30 mouse cellular contexts compared by ENCODE assay signal in the genomic region with DNA sequence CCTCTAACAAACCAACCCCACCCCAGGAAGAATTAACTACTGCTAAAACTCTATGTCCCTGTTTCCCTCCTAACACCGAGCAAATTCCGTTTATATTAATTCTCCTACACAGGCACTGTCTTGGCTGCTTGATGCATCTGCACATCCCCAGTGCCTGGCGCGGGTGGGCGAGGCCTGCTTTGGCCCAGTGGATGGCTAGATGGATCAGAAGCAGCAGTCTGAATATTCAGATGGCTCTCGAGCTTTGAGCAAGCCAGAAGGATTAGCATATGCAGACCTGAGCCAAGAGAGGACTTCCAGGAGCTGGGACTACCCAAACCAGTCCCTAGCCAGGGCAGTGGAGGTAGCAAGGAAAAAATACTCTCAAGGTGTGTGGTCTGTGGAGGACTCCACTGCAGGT. TPM values are rescaled to one million over a fixed set of nuclear protein-coding genes. Genes with fewer than 3 reads are reported as not detected.
A peak's percentile ranks its signal among the peaks of the same experiment; 100 is the strongest.
DNase-seq lines count a peak whose midpoint lies in the region; ATAC-seq and TF ChIP-seq lines count a peak whose summit lies in the region.
"Had no signal": no experiment of that assay in that cellular context is flagged by ENCODE, and none has a peak within 500 bp of the region (broad histone marks: within the 10 kb centered on the region; RNA-seq: fewer than 3 reads in every experiment).

No protein-coding gene starts in this region.

- H3K4me3 ChIP-seq in hindbrain, embryonic 10.5 days = no peak overlapping the region
- H3K4me3 ChIP-seq in hindbrain, postnatal 0 days (ENCODE audit: low read length) = no peak overlapping the region
- H3K4me3 ChIP-seq: erythroblast, embryonic 14.5 days; forebrain, embryonic 13.5 days; gastrocnemius, adult 2 months; heart, adult 2 months; heart, embryonic 12.5 days; kidney, embryonic 15.5 days; limb, embryonic 12.5 days; liver, embryonic 15.5 days; neural tube, embryonic 12.5 days had no signal

- intact Hi-C loops in left cerebral cortex, postnatal 36 days (cut with DNase I) = loop anchor here (1.0 to 5.0 kb wide), 2 partner anchors 45 to 67 kb away; no protein-coding TSS in a partner anchor
- intact Hi-C loops in left cerebral cortex, postnatal 4 days (cut with DNase I) = loop anchor here (10.0 kb wide), 1 partner anchor 74 kb away; no protein-coding TSS in a partner anchor

- H3K4me2 ChIP-seq in hindbrain, postnatal 0 days (ENCODE audit: low read depth, low read length) = no peak overlapping the region
- H3K4me2 ChIP-seq: forebrain, embryonic 13.5 days; heart, embryonic 12.5 days; hindbrain, embryonic 14.5 days; kidney, embryonic 15.5 days; limb, embryonic 12.5 days; liver, embryonic 15.5 days; lung, embryonic 14.5 days; neural tube, embryonic 12.5 days had no signal

- 36% methylated on average over 6 of the region's 6 CpGs for WGBS in hindbrain, embryonic 10.5 days
- WGBS in hindbrain, postnatal 0 days = 39% methylated on average over 6 of the region's 6 CpGs

- H3K36me3 ChIP-seq in hindbrain, embryonic 10.5 days = no peaks in the 10 kb centered on the region
- H3K36me3 ChIP-seq in hindbrain, postnatal 0 days (ENCODE audit: insufficient read depth, low read length) = no peaks in the 10 kb centered on the region
- H3K36me3 ChIP-seq: heart, embryonic 12.5 days; kidney, embryonic 15.5 days; limb, embryonic 12.5 days; liver, embryonic 15.5 days; neural tube, embryonic 12.5 days had no signal

- H3K4me1 ChIP-seq in hindbrain, embryonic 10.5 days (replicated peaks) = peaks cover 47% of the 10 kb centered on the region
- 0 out of 2 replicates have a peak, but pooled peaks cover 2% of the 10 kb centered on the region for H3K4me1 ChIP-seq in hindbrain, postnatal 0 days (ENCODE audit: insufficient read depth, low read length)

- no peak for ATAC-seq in hindbrain, postnatal 0 days
- no peak for ATAC-seq in erythroid progenitor cell, adult 5-6 weeks (replicated peaks; ENCODE audit: low FRiP score, poor library complexity, severe bottlenecking)
- ATAC-seq: forebrain, embryonic 13.5 days; inflammation-experienced regulatory T-cells, adult 6 months; midbrain, embryonic 16.5 days; Patski had no signal

- H3K9ac ChIP-seq in hindbrain, postnatal 0 days (replicated peaks; ENCODE audit: low read length) = no peak overlapping the region
- H3K9ac ChIP-seq: forebrain, embryonic 13.5 days; heart, embryonic 12.5 days; hindbrain, embryonic 14.5 days; kidney, embryonic 15.5 days; limb, embryonic 12.5 days; liver, embryonic 15.5 days; lung, embryonic 14.5 days; neural tube, embryonic 12.5 days had no signal

- H3K9me3 ChIP-seq in hindbrain, embryonic 10.5 days = no peaks in the 10 kb centered on the region
- no peaks in the 10 kb centered on the region for H3K9me3 ChIP-seq in hindbrain, postnatal 0 days (ENCODE audit: low read length)
- H3K9me3 ChIP-seq: forebrain, embryonic 13.5 days; heart, embryonic 12.5 days; kidney, embryonic 15.5 days; limb, embryonic 12.5 days; liver, embryonic 15.5 days; neural tube, embryonic 12.5 days had no signal

- peak overlapping the region; percentile 67 for H3K27ac ChIP-seq in hindbrain, embryonic 10.5 days
- H3K27ac ChIP-seq in hindbrain, postnatal 0 days = no peak overlapping the region
- H3K27ac ChIP-seq: forebrain, embryonic 13.5 days; gastrocnemius, adult 2 months; heart, adult 2 months; hindbrain, embryonic 14.5 days; kidney, embryonic 15.5 days; limb, embryonic 12.5 days; liver, embryonic 15.5 days; neural tube, embryonic 12.5 days had no signal

- no peak for TF ChIP-seq CTCF in hindbrain, postnatal 0 days (IDR thresholded peaks at IDR 0.05; ENCODE audit: low read depth)

- peaks cover 52% of the 10 kb centered on the region for H3K27me3 ChIP-seq in hindbrain, embryonic 10.5 days (ENCODE audit: insufficient read depth, poor library complexity, severe bottlenecking)
- no peaks in the 10 kb centered on the region; the same call in 1 of the 2 replicates for H3K27me3 ChIP-seq in hindbrain, postnatal 0 days (ENCODE audit: insufficient read depth, low read length)

- no peak for DNase-seq in hindbrain, embryonic 10.5 days (ENCODE audit: low spot score)
- DNase-seq in hindbrain, postnatal 0 days (ENCODE audit: low spot score) = no peak
- DNase-seq in left cerebral cortex, postnatal 36 days (ENCODE audit: low spot score in 2 of 2) = peak; percentile 27 to 52
- no peak for DNase-seq in left cerebral cortex, postnatal 4 days
- peak; percentile 22 for DNase-seq in Muller cell, postnatal 12 days (ENCODE audit: inconsistent ontology term)
- peak; percentile 71 for DNase-seq in ZHBTc4 (ENCODE audit: low read depth, low spot score)
- DNase-seq: adrenal gland, postnatal 25 days; B cell, adult 2 months; cerebellum, adult 9-10 months; gastrocnemius, adult 2 months; heart, adult 2 months; heart, postnatal 4 days; kidney, adult 18-20 months; kidney, postnatal 36 days; lung, embryonic 14.5 days; lung, postnatal 14 days; thymus, postnatal 4 days had no signal

RNA-seq across cellular contexts. Expression of a gene that starts 3.0 kb away (rescaled TPM):
- 3.1 and 8.2 TPM in 2 replicates for polyA plus RNA-seq in hindbrain, embryonic 10.5 days (2016; fragmentation: Nextera tagmentation; extraction: Ambion mirVana)
- 105 and 114 TPM in 2 replicates for total RNA-seq in hindbrain, postnatal 0 days (2014; rRNA removed)
- polyA plus RNA-seq in hindbrain, postnatal 0 days (2015; fragmentation: Nextera tagmentation; extraction: Ambion mirVana) = 19.9 and 20.6 TPM in 2 replicates
- total RNA-seq in left cerebral cortex, postnatal 36 days (2021) = 100 to 1,000 TPM; 150 to 173 TPM
- 10 to 100 TPM; 86.3 to 98.1 TPM for total RNA-seq in left cerebral cortex, postnatal 4 days (2021)
- total RNA-seq in erythroid progenitor cell, adult 5-6 weeks (2015; ENCODE audit: low replicate concordance) = not detected in 2 replicates
- total RNA-seq in erythroid progenitor cell, adult 5-6 weeks (2017; ENCODE audit: low replicate concordance) = not detected in 2 replicates
- total RNA-seq: common myeloid progenitor, adult 5-6 weeks had no signal
- polyA plus RNA-seq: erythroblast, embryonic 14.5 days; inflammation-experienced regulatory T-cells, adult 6 months; lung, embryonic 14.5 days; Patski had no signal

Comparison
In these comparisons a context has a peak if more than half of its experiments do, and no peak if none do; other contexts are left out.
1. DNase-seq: peak in left cerebral cortex, postnatal 36 days (2 of 2), Muller cell, postnatal 12 days (single experiment) and ZHBTc4 (single experiment); none in hindbrain, embryonic 10.5 days (single experiment), hindbrain, postnatal 0 days (single experiment) and left cerebral cortex, postnatal 4 days (single experiment).
2. RNA of a gene that starts 3.0 kb away (total RNA-seq): 150 to 173 TPM in left cerebral cortex, postnatal 36 days, 105 to 114 TPM in hindbrain, postnatal 0 days and 86.3 to 98.1 TPM in left cerebral cortex, postnatal 4 days; not detected in erythroid progenitor cell, adult 5-6 weeks; every median in the first group is over 10 times any median in the second.